Mouse (Mus musculus) limb, embryonic 10.5 days (tissue): ENCODE results near the gene Wee2. TPM values are rescaled to one million over a fixed set of nuclear protein-coding genes. Genes with fewer than 3 reads are reported as not detected.
A peak's percentile ranks its signal among the peaks of the same experiment; 100 is the strongest.

Experiments
- DNase-seq: peaks from one replicate; pipeline ENCODE4 v3.0.0-alpha.2; 2017; ENCODE audit warnings: low spot score
- H3K27ac ChIP-seq: fragments of 300-500 bp; sonication (generic); 2 replicates; pipeline ENCODE4 v1.5.1; 2016; ENCODE audit warnings: mild to moderate bottlenecking
- H3K27me3 ChIP-seq: fragments of 300-500 bp; sonication (generic); 2 replicates; pipeline ENCODE4 v1.6.1; 2016; ENCODE audit warnings: low read depth, mild to moderate bottlenecking; ENCODE audit not compliant: poor library complexity, severe bottlenecking
- H3K36me3 ChIP-seq: fragments of 300-500 bp; sonication (generic); 2 replicates; pipeline ENCODE4 v1.6.1; 2016; ENCODE audit warnings: mild to moderate bottlenecking, moderate library complexity
- H3K4me1 ChIP-seq: fragments of 300-500 bp; sonication (generic); 2 replicates; pipeline ENCODE4 v1.6.1; 2016
- H3K4me3 ChIP-seq: fragments of 300-500 bp; sonication (generic); 2 replicates; pipeline ENCODE4 v1.5.1; 2016; ENCODE audit warnings: mild to moderate bottlenecking, moderate library complexity
- H3K9me3 ChIP-seq: fragments of 300-500 bp; sonication (generic); replicated peaks from 2 replicates; pipeline ENCODE4 v1.6.1; 2016; ENCODE audit warnings: mild to moderate bottlenecking
- WGBS: fragments of 180-500 bp; shearing (Covaris S2); methylation state at CpG from one replicate; pipeline ENCODE4 v1.1.7; 2016; 5-methylcytosine and 5-hydroxymethylcytosine counted together
- polyA plus RNA-seq: library from polyadenylated mRNA; unstranded; fragments of >200 nt; fragmentation: Nextera tagmentation; extraction: Ambion mirVana; gene quantifications from 2 replicates; pipeline ENCODE4 v1.2.1, GENCODE M21; 2016

Gene Wee2
- 0.18 and 0.26 TPM in 2 replicates for polyA plus RNA-seq

- Histone ChIP-seq H3K4me3 (no peak within 1 kb of the TSS), H3K27ac (no peak within 1 kb of the TSS), H3K4me1 (peaks cover 30% of the 10 kb centered on the region), H3K36me3 (no peaks in the 10 kb centered on the region), H3K9me3 (no peaks in the 10 kb centered on the region), H3K27me3 (peaks cover 33% of the 10 kb centered on the region)
- 76% methylated on average over 5 of the region's 5 CpGs for WGBS
- no peak for DNase-seq
Observed at GRCm38 (mm10) chr6:40438936-40439335, at the start of gene Wee2. TSS of gene Wee2 (plus strand) at chr6:40439088.

- 94% methylated on average over 1 of the region's 1 CpGs for WGBS
- Histone ChIP-seq H3K27me3 (no peaks in the 10 kb centered on the region), H3K4me1 (no peaks in the 10 kb centered on the region), H3K27ac (no peak overlapping the region), H3K4me3 (no peak overlapping the region), H3K36me3 (peaks cover 42% of the 10 kb centered on the region), H3K9me3 (no peaks in the 10 kb centered on the region)
- DNase-seq: no peak
Observed at GRCm38 (mm10) chr6:40390975-40391374, 47.9 kb upstream of the Wee2 start.

GRCm38 (mm10) chr6:40393213-40393612, 45.7 kb upstream of the Wee2 start:
- peak; percentile 51 for DNase-seq
- H3K4me1 ChIP-seq: no peaks in the 10 kb centered on the region
- no peak overlapping the region for H3K27ac ChIP-seq
- H3K36me3 ChIP-seq: peaks cover 48% of the 10 kb centered on the region
- H3K27me3 ChIP-seq: no peaks in the 10 kb centered on the region
- no peaks in the 10 kb centered on the region for H3K9me3 ChIP-seq
- 47% methylated on average over 3 of the region's 3 CpGs for WGBS
- no peak overlapping the region for H3K4me3 ChIP-seq

GRCm38 (mm10) chr6:40402031-40402430, 36.9 kb upstream of the Wee2 start:
- H3K9me3 ChIP-seq: no peaks in the 10 kb centered on the region
- H3K4me3 ChIP-seq: no peak overlapping the region
- H3K4me1 ChIP-seq: no peaks in the 10 kb centered on the region
- 96% methylated on average over 2 of the region's 2 CpGs for WGBS
- peaks cover 83% of the 10 kb centered on the region for H3K36me3 ChIP-seq
- no peak overlapping the region for H3K27ac ChIP-seq
- no peak for DNase-seq
- H3K27me3 ChIP-seq: no peaks in the 10 kb centered on the region

- no peak overlapping the region for H3K4me3 ChIP-seq
- no peak for DNase-seq
- WGBS: 93% methylated on average over 4 of the region's 4 CpGs
- H3K27me3 ChIP-seq: no peaks in the 10 kb centered on the region
- peaks cover 82% of the 10 kb centered on the region for H3K36me3 ChIP-seq
- no peaks in the 10 kb centered on the region for H3K9me3 ChIP-seq
- H3K4me1 ChIP-seq: no peaks in the 10 kb centered on the region
- H3K27ac ChIP-seq: no peak overlapping the region
Observed at GRCm38 (mm10) chr6:40403640-40404285, 35.1 kb upstream of the Wee2 start.

- Histone ChIP-seq H3K4me3 (no peak overlapping the region), H3K9me3 (no peaks in the 10 kb centered on the region), H3K4me1 (no peaks in the 10 kb centered on the region), H3K27ac (no peak overlapping the region), H3K36me3 (peaks cover 43% of the 10 kb centered on the region), H3K27me3 (no peaks in the 10 kb centered on the region)
- DNase-seq: no peak
- over 99% methylated on average over 3 of the region's 3 CpGs for WGBS
Observed at GRCm38 (mm10) chr6:40411085-40411484, 27.8 kb upstream of the Wee2 start.

- H3K4me1 ChIP-seq: no peaks in the 10 kb centered on the region
- H3K9me3 ChIP-seq: no peaks in the 10 kb centered on the region
- H3K27ac ChIP-seq: no peak overlapping the region
- no peak overlapping the region for H3K4me3 ChIP-seq
- H3K36me3 ChIP-seq: peaks cover 26% of the 10 kb centered on the region
- WGBS: 88% methylated on average over 5 of the region's 5 CpGs
- H3K27me3 ChIP-seq: no peaks in the 10 kb centered on the region
- DNase-seq: no peak
Observed at GRCm38 (mm10) chr6:40413046-40413445, 25.8 kb upstream of the Wee2 start.

GRCm38 (mm10) chr6:40413565-40413964, 25.3 kb upstream of the Wee2 start:
- Histone ChIP-seq H3K27me3 (no peaks in the 10 kb centered on the region), H3K4me3 (no peak overlapping the region), H3K9me3 (no peaks in the 10 kb centered on the region), H3K36me3 (peaks cover 25% of the 10 kb centered on the region), H3K4me1 (no peaks in the 10 kb centered on the region), H3K27ac (no peak overlapping the region)
- 91% methylated on average over 3 of the region's 3 CpGs for WGBS
- DNase-seq: no peak

- no peak for DNase-seq
Observed at GRCm38 (mm10) chr6:40415799-40416198, 23.1 kb upstream of the Wee2 start.

GRCm38 (mm10) chr6:40418386-40418785, 20.5 kb upstream of the Wee2 start:
- H3K4me3 ChIP-seq: no peak overlapping the region
- H3K4me1 ChIP-seq: no peaks in the 10 kb centered on the region
- DNase-seq: no peak
- no peaks in the 10 kb centered on the region for H3K27me3 ChIP-seq
- H3K36me3 ChIP-seq: peaks cover 32% of the 10 kb centered on the region
- 96% methylated on average over 4 of the region's 4 CpGs for WGBS
- H3K27ac ChIP-seq: no peak overlapping the region
- H3K9me3 ChIP-seq: no peaks in the 10 kb centered on the region

More at GRCm38 (mm10) chr6:40415799-40416198, 23.1 kb upstream of the Wee2 start:
- Histone ChIP-seq H3K36me3 (peaks cover 28% of the 10 kb centered on the region), H3K4me1 (no peaks in the 10 kb centered on the region), H3K9me3 (no peaks in the 10 kb centered on the region), H3K27me3 (no peaks in the 10 kb centered on the region), H3K27ac (no peak overlapping the region), H3K4me3 (no peak overlapping the region)
- 84% methylated on average over 5 of the region's 5 CpGs for WGBS

GRCm38 (mm10) chr6:40421099-40421498, 17.8 kb upstream of the Wee2 start:
- Histone ChIP-seq H3K27ac (no peak overlapping the region), H3K4me3 (no peak overlapping the region), H3K27me3 (no peaks in the 10 kb centered on the region), H3K36me3 (peaks cover 29% of the 10 kb centered on the region), H3K4me1 (no peaks in the 10 kb centered on the region), H3K9me3 (no peaks in the 10 kb centered on the region)
- DNase-seq: no peak
- 97% methylated on average over 6 of the region's 6 CpGs for WGBS

- WGBS: 88% methylated on average over 1 of the region's 1 CpGs
- Histone ChIP-seq H3K9me3 (no peaks in the 10 kb centered on the region), H3K27ac (no peak overlapping the region), H3K4me3 (no peak overlapping the region), H3K27me3 (no peaks in the 10 kb centered on the region), H3K4me1 (no peaks in the 10 kb centered on the region), H3K36me3 (peaks cover 26% of the 10 kb centered on the region)
- DNase-seq: no peak
Observed at GRCm38 (mm10) chr6:40423013-40423412, 15.9 kb upstream of the Wee2 start.

GRCm38 (mm10) chr6:40423774-40424173, 15.1 kb upstream of the Wee2 start:
- Histone ChIP-seq H3K27ac (no peak overlapping the region), H3K27me3 (no peaks in the 10 kb centered on the region), H3K9me3 (no peaks in the 10 kb centered on the region), H3K36me3 (peaks cover 21% of the 10 kb centered on the region), H3K4me1 (no peaks in the 10 kb centered on the region), H3K4me3 (no peak overlapping the region)
- WGBS: 72% methylated on average over 1 of the region's 1 CpGs
- DNase-seq: no peak

- H3K27ac ChIP-seq: no peak overlapping the region
- H3K4me3 ChIP-seq: no peak overlapping the region
- no peaks in the 10 kb centered on the region for H3K4me1 ChIP-seq
- no peaks in the 10 kb centered on the region for H3K27me3 ChIP-seq
- peaks cover 2% of the 10 kb centered on the region; the same call in 1 of the 2 replicates for H3K36me3 ChIP-seq
- WGBS: 92% methylated on average over 7 of the region's 7 CpGs
- no peaks in the 10 kb centered on the region for H3K9me3 ChIP-seq
- no peak for DNase-seq
Observed at GRCm38 (mm10) chr6:40427441-40427840, 11.4 kb upstream of the Wee2 start.
